Mouse (Mus musculus): ENCODE measurements around the gene Gm20388. TPM values are rescaled to one million over a fixed set of nuclear protein-coding genes. Genes with fewer than 3 reads are reported as not detected.

Gene Gm20388
- polyA plus RNA-seq, 1 experiment from 2014 or later = 1.4 TPM

- no peaks in the 10 kb centered on the region for H3K36me3 ChIP-seq (ENCODE audit: control insufficient read depth, insufficient read depth)
- 68% methylated on average over 7 of the region's 7 CpGs for WGBS (ENCODE audit: insufficient replicate concordance)
- ATAC-seq (ENCODE audit: low read depth) = no peak
- H3K4me2 ChIP-seq (ENCODE audit: low read depth, low read length) = no peak overlapping the region
- no peaks in the 10 kb centered on the region for H3K9me3 ChIP-seq (replicated peaks; ENCODE audit: control insufficient read depth, low read length)
- no peak overlapping the region for H3K27ac ChIP-seq (ENCODE audit: low read length)
- H3K4me3 ChIP-seq (ENCODE audit: low read depth, low read length) = no peak overlapping the region
- no peaks in the 10 kb centered on the region; the same call in 1 of the 2 replicates for H3K4me1 ChIP-seq (ENCODE audit: control insufficient read depth, low read depth, low read length)
- peaks cover 3% of the 10 kb centered on the region; the same call in 1 of the 2 replicates for H3K27me3 ChIP-seq (ENCODE audit: control insufficient read depth, insufficient read depth, low read depth, low read length)
- H3K9ac ChIP-seq (ENCODE audit: low read depth, low read length) = no peak overlapping the region
Observed at GRCm38 (mm10) chr8:120688511-120688910, 777.9 kb downstream of the Gm20388 start.

GRCm38 (mm10) chr8:120692934-120693333, 782.3 kb downstream of the Gm20388 start:
- 56% methylated on average over 4 of the region's 4 CpGs for WGBS (ENCODE audit: insufficient replicate concordance)
- H3K9ac ChIP-seq (ENCODE audit: low read depth, low read length) = no peak overlapping the region
- no peak for ATAC-seq (ENCODE audit: low read depth)

GRCm38 (mm10) chr8:120693861-120694493, 783.3 kb downstream of the Gm20388 start:
- H3K4me2 ChIP-seq (ENCODE audit: low read depth, low read length) = no peak overlapping the region
- no peak overlapping the region for H3K4me3 ChIP-seq (ENCODE audit: low read depth, low read length)
- peak; percentile 42 for ATAC-seq (ENCODE audit: low read depth)
- WGBS (ENCODE audit: insufficient replicate concordance) = 34% methylated on average over 22 of the region's 22 CpGs
- H3K9me3 ChIP-seq (replicated peaks; ENCODE audit: control insufficient read depth, low read length) = no peaks in the 10 kb centered on the region
- no peak overlapping the region for H3K9ac ChIP-seq (ENCODE audit: low read depth, low read length)
- H3K4me1 ChIP-seq (ENCODE audit: control insufficient read depth, low read depth, low read length) = peaks cover 6% of the 10 kb centered on the region
- H3K27ac ChIP-seq (ENCODE audit: low read length) = no peak overlapping the region
- H3K27me3 ChIP-seq (ENCODE audit: control insufficient read depth, insufficient read depth, low read depth, low read length) = 0 out of 2 replicates have a peak, but pooled peaks cover under 1% of the 10 kb centered on the region
- no peaks in the 10 kb centered on the region for H3K36me3 ChIP-seq (ENCODE audit: control insufficient read depth, insufficient read depth)

More at GRCm38 (mm10) chr8:120692934-120693333, 782.3 kb downstream of the Gm20388 start:
- no peak overlapping the region for H3K27ac ChIP-seq (ENCODE audit: low read length)
- peaks cover 6% of the 10 kb centered on the region for H3K4me1 ChIP-seq (ENCODE audit: control insufficient read depth, low read depth, low read length)
- H3K36me3 ChIP-seq (ENCODE audit: control insufficient read depth, insufficient read depth) = no peaks in the 10 kb centered on the region
- H3K4me2 ChIP-seq (ENCODE audit: low read depth, low read length) = no peak overlapping the region
- H3K4me3 ChIP-seq (ENCODE audit: low read depth, low read length) = no peak overlapping the region
- H3K9me3 ChIP-seq (replicated peaks; ENCODE audit: control insufficient read depth, low read length) = no peaks in the 10 kb centered on the region
- peaks cover 3% of the 10 kb centered on the region; the same call in 1 of the 2 replicates for H3K27me3 ChIP-seq (ENCODE audit: control insufficient read depth, insufficient read depth, low read depth, low read length)

GRCm38 (mm10) chr8:120696401-120697153, 785.9 kb downstream of the Gm20388 start:
- H3K27ac ChIP-seq (ENCODE audit: low read length) = no peak overlapping the region
- H3K4me1 ChIP-seq (ENCODE audit: control insufficient read depth, low read depth, low read length) = peaks cover 6% of the 10 kb centered on the region
- H3K27me3 ChIP-seq (ENCODE audit: control insufficient read depth, insufficient read depth, low read depth, low read length) = no peaks in the 10 kb centered on the region
- 51% methylated on average over 13 of the region's 13 CpGs for WGBS (ENCODE audit: insufficient replicate concordance)
- no peak overlapping the region for H3K9ac ChIP-seq (ENCODE audit: low read depth, low read length)
- no peak overlapping the region for H3K4me2 ChIP-seq (ENCODE audit: low read depth, low read length)
- no peaks in the 10 kb centered on the region for H3K9me3 ChIP-seq (replicated peaks; ENCODE audit: control insufficient read depth, low read length)
- H3K4me3 ChIP-seq (ENCODE audit: low read depth, low read length) = no peak overlapping the region
- no peak for ATAC-seq (ENCODE audit: low read depth)
- no peaks in the 10 kb centered on the region for H3K36me3 ChIP-seq (ENCODE audit: control insufficient read depth, insufficient read depth)

GRCm38 (mm10) chr8:120697154-120697978, 786.7 kb downstream of the Gm20388 start:
- Histone ChIP-seq H3K4me2 (ENCODE audit: low read depth, low read length) (no peak overlapping the region), H3K4me1 (ENCODE audit: control insufficient read depth, low read depth, low read length) (peaks cover 6% of the 10 kb centered on the region)

GRCm38 (mm10) chr8:120697979-120698272, 787.3 kb downstream of the Gm20388 start:
- Histone ChIP-seq H3K4me1 (ENCODE audit: control insufficient read depth, low read depth, low read length) (peaks cover 6% of the 10 kb centered on the region), H3K27ac (ENCODE audit: low read length) (no peak overlapping the region), H3K36me3 (ENCODE audit: control insufficient read depth, insufficient read depth) (no peaks in the 10 kb centered on the region), H3K4me3 (ENCODE audit: low read depth, low read length) (no peak overlapping the region), H3K9me3 (replicated peaks; ENCODE audit: control insufficient read depth, low read length) (no peaks in the 10 kb centered on the region), H3K4me2 (ENCODE audit: low read depth, low read length) (no peak overlapping the region), H3K27me3 (ENCODE audit: control insufficient read depth, insufficient read depth, low read depth, low read length) (no peaks in the 10 kb centered on the region), H3K9ac (ENCODE audit: low read depth, low read length) (no peak overlapping the region)
- ATAC-seq (ENCODE audit: low read depth) = no peak

More at GRCm38 (mm10) chr8:120697154-120697978, 786.7 kb downstream of the Gm20388 start:
- Histone ChIP-seq H3K27me3 (ENCODE audit: control insufficient read depth, insufficient read depth, low read depth, low read length) (no peaks in the 10 kb centered on the region), H3K36me3 (ENCODE audit: control insufficient read depth, insufficient read depth) (no peaks in the 10 kb centered on the region), H3K9me3 (replicated peaks; ENCODE audit: control insufficient read depth, low read length) (no peaks in the 10 kb centered on the region), H3K27ac (ENCODE audit: low read length) (no peak overlapping the region), H3K4me3 (ENCODE audit: low read depth, low read length) (no peak overlapping the region), H3K9ac (ENCODE audit: low read depth, low read length) (no peak overlapping the region)
- no peak for ATAC-seq (ENCODE audit: low read depth)
- 40% methylated on average over 17 of the region's 17 CpGs for WGBS (ENCODE audit: insufficient replicate concordance)

- H3K36me3 ChIP-seq (ENCODE audit: control insufficient read depth, insufficient read depth) = no peaks in the 10 kb centered on the region
- no peak overlapping the region for H3K4me3 ChIP-seq (ENCODE audit: low read depth, low read length)
- ATAC-seq (ENCODE audit: low read depth) = no peak
- H3K4me2 ChIP-seq (ENCODE audit: low read depth, low read length) = no peak overlapping the region
- no peak overlapping the region for H3K27ac ChIP-seq (ENCODE audit: low read length)
- H3K4me1 ChIP-seq (ENCODE audit: control insufficient read depth, low read depth, low read length) = peaks cover 6% of the 10 kb centered on the region
- no peaks in the 10 kb centered on the region for H3K27me3 ChIP-seq (ENCODE audit: control insufficient read depth, insufficient read depth, low read depth, low read length)
- H3K9me3 ChIP-seq (replicated peaks; ENCODE audit: control insufficient read depth, low read length) = no peaks in the 10 kb centered on the region
- no peak overlapping the region for H3K9ac ChIP-seq (ENCODE audit: low read depth, low read length)
- WGBS (ENCODE audit: insufficient replicate concordance) = 78% methylated on average over 7 of the region's 7 CpGs
Observed at GRCm38 (mm10) chr8:120698426-120698825, 787.8 kb downstream of the Gm20388 start.

- ATAC-seq (ENCODE audit: low read depth) = no peak
- H3K9ac ChIP-seq (ENCODE audit: low read depth, low read length) = no peak overlapping the region
- WGBS (ENCODE audit: insufficient replicate concordance) = 49% methylated on average over 6 of the region's 6 CpGs
- H3K4me1 ChIP-seq (ENCODE audit: control insufficient read depth, low read depth, low read length) = peaks cover 2% of the 10 kb centered on the region
- H3K27me3 ChIP-seq (ENCODE audit: control insufficient read depth, insufficient read depth, low read depth, low read length) = no peaks in the 10 kb centered on the region
- H3K4me2 ChIP-seq (ENCODE audit: low read depth, low read length) = no peak overlapping the region
- no peak overlapping the region for H3K27ac ChIP-seq (ENCODE audit: low read length)
- H3K9me3 ChIP-seq (replicated peaks; ENCODE audit: control insufficient read depth, low read length) = no peaks in the 10 kb centered on the region
- no peak overlapping the region for H3K4me3 ChIP-seq (ENCODE audit: low read depth, low read length)
- H3K36me3 ChIP-seq (ENCODE audit: control insufficient read depth, insufficient read depth) = no peaks in the 10 kb centered on the region
Observed at GRCm38 (mm10) chr8:120699079-120699478, 788.4 kb downstream of the Gm20388 start.

All from liver, embryonic 16.5 days (tissue).